ENCODE assay signal across 8 mouse cellular contexts in genomic region chr11:9010853-9011339, GRCm38 (mm10). TPM values are rescaled to one million over a fixed set of nuclear protein-coding genes. Genes with fewer than 3 reads are reported as not detected.
DNase-seq lines count a peak whose midpoint lies in the region; ATAC-seq lines count a peak whose summit lies in the region.

Gene Hus1, minus strand, starts transcription at chr11:9011191.

- no peaks in the 10 kb centered on the region for H3K4me1 ChIP-seq in brown adipose tissue, adult 24 weeks (ENCODE audit: control insufficient read depth, insufficient read depth, insufficient read length, low read length)
- peaks cover 0 to 12% of the 10 kb centered on the region in 2 experiments; a peak in 2 of 4 replicates for H3K4me1 ChIP-seq in heart, embryonic 14.5 days (ENCODE audit: control insufficient read depth in 2 of 2, insufficient read depth in 2 of 2, low read length in 2 of 2)
- H3K4me1 ChIP-seq in liver, embryonic 13.5 days (replicated peaks) = peaks cover 12% of the 10 kb centered on the region
- peaks cover 12% of the 10 kb centered on the region for H3K4me1 ChIP-seq in stomach, embryonic 16.5 days (ENCODE audit: control insufficient read depth, insufficient read depth, low read length)

- H3K27me3 ChIP-seq in heart, embryonic 14.5 days (ENCODE audit: control insufficient read depth, insufficient read depth, low read length) = no peaks in the 10 kb centered on the region
- H3K27me3 ChIP-seq in liver, embryonic 13.5 days = no peaks in the 10 kb centered on the region
- H3K27me3 ChIP-seq in stomach, embryonic 16.5 days (ENCODE audit: control insufficient read depth, insufficient read depth, low read length) = no peaks in the 10 kb centered on the region

- H3K4me2 ChIP-seq in heart, embryonic 14.5 days (ENCODE audit: low read length) = peak within 1 kb of the TSS; percentile 88
- peak within 1 kb of the TSS; percentile 77 for H3K4me2 ChIP-seq in liver, embryonic 13.5 days
- H3K4me2 ChIP-seq in stomach, embryonic 16.5 days (ENCODE audit: low read depth, low read length) = peak within 1 kb of the TSS; percentile 88

- no peaks in the 10 kb centered on the region for H3K9me3 ChIP-seq in heart, embryonic 14.5 days (ENCODE audit: control insufficient read depth, low read length)
- no peaks in the 10 kb centered on the region for H3K9me3 ChIP-seq in liver, embryonic 13.5 days (replicated peaks)
- H3K9me3 ChIP-seq in stomach, embryonic 16.5 days (replicated peaks; ENCODE audit: control insufficient read depth, low read length) = no peaks in the 10 kb centered on the region

- H3K27ac ChIP-seq in brown adipose tissue, adult 24 weeks (replicated peaks; ENCODE audit: low read depth, low read length) = peak within 1 kb of the TSS; percentile 46; the same call in 1 of the 2 replicates
- H3K27ac ChIP-seq in heart, embryonic 14.5 days (replicated peaks in 1 of 2; ENCODE audit: control insufficient read depth in 1 of 2, insufficient read depth in 1 of 2, low read depth in 2 of 2, low read length in 2 of 2) = peak within 1 kb of the TSS; percentile 90 to 96
- peak within 1 kb of the TSS; percentile 79 for H3K27ac ChIP-seq in liver, embryonic 13.5 days
- peak within 1 kb of the TSS; percentile 95 for H3K27ac ChIP-seq in stomach, embryonic 16.5 days (ENCODE audit: low read length)

- under 1% methylated on average over 43 of the region's 43 CpGs for WGBS in heart, embryonic 14.5 days
- under 1% methylated on average over 43 of the region's 43 CpGs for WGBS in liver, embryonic 13.5 days (ENCODE audit: insufficient replicate concordance)
- under 1% methylated on average over 43 of the region's 43 CpGs for WGBS in stomach, embryonic 16.5 days

- peak; percentile 73 for DNase-seq in CD4-positive, CD25-positive, alpha-beta regulatory T cell, adult 2 months (ENCODE audit: low read depth, low spot score)
- DNase-seq in fibroblast of lung, adult 2 months (ENCODE audit: low read depth) = peak; percentile 55
- peak; percentile 93 for DNase-seq in kidney, postnatal 14 days
- DNase-seq in liver, embryonic 13.5 days = peak; percentile 79
- DNase-seq in neural tube, embryonic 10.5 days (ENCODE audit: extremely low spot score, low spot score) = peak; percentile 91

- H3K4me3 ChIP-seq in brown adipose tissue, adult 24 weeks (ENCODE audit: insufficient read depth, low read depth, low read length) = peak within 1 kb of the TSS; percentile 66
- H3K4me3 ChIP-seq in heart, embryonic 14.5 days (ENCODE audit: control insufficient read depth in 1 of 2, insufficient read depth in 1 of 2, low read depth in 1 of 2, low read length in 2 of 2) = peak within 1 kb of the TSS; percentile 63 to 91
- peak within 1 kb of the TSS; percentile 84 for H3K4me3 ChIP-seq in liver, embryonic 13.5 days (replicated peaks)
- peak within 1 kb of the TSS; percentile 74 for H3K4me3 ChIP-seq in stomach, embryonic 16.5 days (replicated peaks; ENCODE audit: low read length)

- ATAC-seq in heart, embryonic 14.5 days (ENCODE audit: insufficient number of reproducible peaks, insufficient read depth, low FRiP score, low read depth) = peak; percentile 95
- ATAC-seq in liver, embryonic 13.5 days (ENCODE audit: low read depth) = peak; percentile 95
- peak; percentile 97 for ATAC-seq in stomach, embryonic 16.5 days (ENCODE audit: insufficient read depth, low FRiP score)

- peaks cover 21% of the 10 kb centered on the region for H3K36me3 ChIP-seq in heart, embryonic 14.5 days (ENCODE audit: control insufficient read depth, insufficient read depth, low read length)
- peaks cover 19% of the 10 kb centered on the region for H3K36me3 ChIP-seq in liver, embryonic 13.5 days
- H3K36me3 ChIP-seq in stomach, embryonic 16.5 days (ENCODE audit: control insufficient read depth, insufficient read depth, low read length) = 0 out of 2 replicates have a peak, but pooled peaks cover 7% of the 10 kb centered on the region

- H3K9ac ChIP-seq in heart, embryonic 14.5 days (ENCODE audit: low read length) = peak within 1 kb of the TSS; percentile 89
- H3K9ac ChIP-seq in liver, embryonic 13.5 days = peak within 1 kb of the TSS; percentile 86
- H3K9ac ChIP-seq in stomach, embryonic 16.5 days (ENCODE audit: low read length) = peak within 1 kb of the TSS; percentile 87

RNA-seq across cellular contexts. Expression of gene Hus1, which starts in this region (rescaled TPM):
- 2.4 and 3.5 TPM in 2 replicates for polyA plus RNA-seq in brown adipose tissue, adult 24 weeks (2012; ENCODE audit: insufficient read depth, insufficient read length, missing spikeins)
- 14.4 and 15.1 TPM in 2 replicates for polyA plus RNA-seq in heart, embryonic 14.5 days (2014; fragmentation: Nextera tagmentation; extraction: Ambion mirVana)
- 10.2 and 13.0 TPM in 2 replicates for polyA plus RNA-seq in liver, embryonic 13.5 days (2015; fragmentation: Nextera tagmentation; extraction: Ambion mirVana)
- polyA plus RNA-seq in stomach, embryonic 16.5 days (2015; fragmentation: Nextera tagmentation; extraction: Ambion mirVana) = 15.0 and 15.5 TPM in 2 replicates

Comparison
In these comparisons a context has a peak if more than half of its experiments do, and no peak if none do; other contexts are left out.
1. Peak in every context shown above with its lines: DNase-seq, ATAC-seq, H3K4me3 ChIP-seq and H3K27ac ChIP-seq.